ENCODE assay signal across 7 mouse cellular contexts in genomic region chr2:129296086-129296485, GRCm38 (mm10). TPM values are rescaled to one million over a fixed set of nuclear protein-coding genes. Genes with fewer than 3 reads are reported as not detected.
DNase-seq lines count a peak whose midpoint lies in the region; ATAC-seq and TF ChIP-seq lines count a peak whose summit lies in the region.

No protein-coding gene starts in this region.

- H3K4me3 ChIP-seq in spleen, adult 2 months (ENCODE audit: extremely low read depth, insufficient read depth, insufficient read length), result peak overlapping the region; percentile 20; the same call in 1 of the 2 replicates
- peak overlapping the region; percentile 86 for H3K4me3 ChIP-seq in embryonic facial prominence, embryonic 15.5 days (replicated peaks)
- peak overlapping the region; percentile 86 for H3K4me3 ChIP-seq in limb, embryonic 13.5 days
- H3K4me3 ChIP-seq in stomach, embryonic 16.5 days (replicated peaks; ENCODE audit: low read length), result peak overlapping the region; percentile 92

- no peak overlapping the region for H3K27ac ChIP-seq in spleen, adult 2 months (ENCODE audit: insufficient read depth, low read length)
- no peak overlapping the region for H3K27ac ChIP-seq in embryonic facial prominence, embryonic 15.5 days (replicated peaks)
- no peak overlapping the region for H3K27ac ChIP-seq in limb, embryonic 13.5 days
- no peak overlapping the region for H3K27ac ChIP-seq in stomach, embryonic 16.5 days (ENCODE audit: low read length)

- peak overlapping the region; percentile 68 for H3K4me2 ChIP-seq in embryonic facial prominence, embryonic 15.5 days (replicated peaks)
- peak overlapping the region; percentile 82 for H3K4me2 ChIP-seq in limb, embryonic 13.5 days (replicated peaks)
- peak overlapping the region; percentile 66 for H3K4me2 ChIP-seq in stomach, embryonic 16.5 days (ENCODE audit: low read depth, low read length)

- peak overlapping the region; percentile 54; the same call in 1 of the 2 replicates for H3K9ac ChIP-seq in embryonic facial prominence, embryonic 15.5 days
- H3K9ac ChIP-seq in limb, embryonic 13.5 days, result peak overlapping the region; percentile 84
- peak overlapping the region; percentile 86 for H3K9ac ChIP-seq in stomach, embryonic 16.5 days (ENCODE audit: low read length)

- no peaks in the 10 kb centered on the region for H3K36me3 ChIP-seq in spleen, adult 2 months (ENCODE audit: control insufficient read depth, insufficient read depth, low read length)
- 0 out of 2 replicates have a peak, but pooled peaks cover 4% of the 10 kb centered on the region for H3K36me3 ChIP-seq in embryonic facial prominence, embryonic 15.5 days
- peaks cover 9% of the 10 kb centered on the region for H3K36me3 ChIP-seq in limb, embryonic 13.5 days
- H3K36me3 ChIP-seq in stomach, embryonic 16.5 days (ENCODE audit: control insufficient read depth, insufficient read depth, low read length), result no peaks in the 10 kb centered on the region

- ATAC-seq in embryonic facial prominence, embryonic 15.5 days (ENCODE audit: insufficient number of reproducible peaks, low FRiP score, low TSS enrichment, low read depth), result no peak
- no peak for ATAC-seq in limb, embryonic 13.5 days (ENCODE audit: low FRiP score, low read depth)
- no peak for ATAC-seq in stomach, embryonic 16.5 days (ENCODE audit: insufficient read depth, low FRiP score)

- WGBS in spleen, adult 2 months, result 72% methylated on average over 5 of the region's 5 CpGs
- WGBS in embryonic facial prominence, embryonic 15.5 days, result 49% methylated on average over 5 of the region's 5 CpGs
- WGBS in limb, embryonic 13.5 days, result 76% methylated on average over 5 of the region's 5 CpGs
- 42% methylated on average over 5 of the region's 5 CpGs for WGBS in stomach, embryonic 16.5 days

- H3K9me3 ChIP-seq in embryonic facial prominence, embryonic 15.5 days (replicated peaks), result no peaks in the 10 kb centered on the region
- H3K9me3 ChIP-seq in limb, embryonic 13.5 days, result no peaks in the 10 kb centered on the region
- no peaks in the 10 kb centered on the region for H3K9me3 ChIP-seq in stomach, embryonic 16.5 days (replicated peaks; ENCODE audit: control insufficient read depth, low read length)

- no peak for DNase-seq in spleen, adult 2 months (ENCODE audit: low read depth in 1 of 2, low spot score in 2 of 2)
- DNase-seq in spleen, postnatal 10 days (ENCODE audit: low spot score in 2 of 2), result no peak
- DNase-seq in gastrocnemius, adult 8-10 months (ENCODE audit: low spot score in 2 of 2), result no peak
- DNase-seq in spleen, postnatal 14 days (ENCODE audit: low spot score in 2 of 2), result no peak

- H3K27me3 ChIP-seq in spleen, adult 2 months (ENCODE audit: control insufficient read depth, insufficient read depth, low read length), result no peaks in the 10 kb centered on the region
- no peaks in the 10 kb centered on the region for H3K27me3 ChIP-seq in embryonic facial prominence, embryonic 15.5 days
- H3K27me3 ChIP-seq in limb, embryonic 13.5 days, result 0 out of 2 replicates have a peak, but pooled peaks cover 3% of the 10 kb centered on the region
- H3K27me3 ChIP-seq in stomach, embryonic 16.5 days (ENCODE audit: control insufficient read depth, insufficient read depth, low read length), result no peaks in the 10 kb centered on the region

- TF ChIP-seq CTCF in spleen, adult 2 months (IDR thresholded peaks at IDR 0.05; ENCODE audit: extremely low read depth, insufficient read depth, insufficient read length, insufficient replicate concordance), result no peak

- TF ChIP-seq POLR2A in spleen, adult 2 months (IDR thresholded peaks at IDR 0.05; ENCODE audit: low read depth, low read length), result no peak

- H3K4me1 ChIP-seq in spleen, adult 2 months (ENCODE audit: control insufficient read depth, insufficient read depth, insufficient read length), result peaks cover 5% of the 10 kb centered on the region; the same call in 1 of the 2 replicates
- peaks cover 17% of the 10 kb centered on the region for H3K4me1 ChIP-seq in embryonic facial prominence, embryonic 15.5 days
- peaks cover 17% of the 10 kb centered on the region for H3K4me1 ChIP-seq in limb, embryonic 13.5 days
- H3K4me1 ChIP-seq in stomach, embryonic 16.5 days (ENCODE audit: control insufficient read depth, insufficient read depth, low read length), result peaks cover 23% of the 10 kb centered on the region

RNA-seq across cellular contexts. Expression of gene Ckap2l, which starts 0.9 kb away (rescaled TPM):
- 0.77 and 0.84 TPM in 2 replicates for polyA plus RNA-seq in spleen, adult 2 months (2012; rRNA removed)
- 39.8 and 51.0 TPM in 2 replicates for polyA plus RNA-seq in embryonic facial prominence, embryonic 15.5 days (2015; fragmentation: Nextera tagmentation; extraction: Ambion mirVana)
- 41.8 and 45.2 TPM in 2 replicates for polyA plus RNA-seq in limb, embryonic 13.5 days (2015; fragmentation: Nextera tagmentation; extraction: Ambion mirVana)
- 35.4 and 38.5 TPM in 2 replicates for polyA plus RNA-seq in stomach, embryonic 16.5 days (2015; fragmentation: Nextera tagmentation; extraction: Ambion mirVana)
- not detected for total RNA-seq in gastrocnemius, adult 8-10 months (2022)

RNA-seq across cellular contexts. Expression of gene Il1a, which starts 13.7 kb away (rescaled TPM):
- polyA plus RNA-seq in spleen, adult 2 months (2012; rRNA removed), result 0.99 and 1.3 TPM in 2 replicates
- 0.20 TPM in 1 of 2 replicates, not detected in the other for polyA plus RNA-seq in embryonic facial prominence, embryonic 15.5 days (2015; fragmentation: Nextera tagmentation; extraction: Ambion mirVana)
- 0.10 and 0.14 TPM in 2 replicates for polyA plus RNA-seq in limb, embryonic 13.5 days (2015; fragmentation: Nextera tagmentation; extraction: Ambion mirVana)
- 0.37 TPM in 2 replicates for polyA plus RNA-seq in stomach, embryonic 16.5 days (2015; fragmentation: Nextera tagmentation; extraction: Ambion mirVana)
- total RNA-seq in gastrocnemius, adult 8-10 months (2022), result not detected

Comparison
In these comparisons a context has a peak if more than half of its experiments do, and no peak if none do; other contexts are left out.
1. H3K4me3 ChIP-seq: peak in every context shown above with its lines; median percentile 92 in stomach, embryonic 16.5 days; 86 in embryonic facial prominence, embryonic 15.5 days; 86 in limb, embryonic 13.5 days; 20 in spleen, adult 2 months.
2. RNA of gene Ckap2l, which starts 0.9 kb away (polyA plus RNA-seq): 39.8 to 51.0 TPM in embryonic facial prominence, embryonic 15.5 days, 41.8 to 45.2 TPM in limb, embryonic 13.5 days and 35.4 to 38.5 TPM in stomach, embryonic 16.5 days; 0.77 to 0.84 TPM in spleen, adult 2 months; every median in the first group is over 10 times any median in the second.
3. Peak in every context shown above with its lines, with median percentiles within 50 percentile points of each other: H3K4me2 ChIP-seq and H3K9ac ChIP-seq.